Mouse (Mus musculus): ENCODE measurements around the gene Dedd2.

Dedd2 gene

DNA sequence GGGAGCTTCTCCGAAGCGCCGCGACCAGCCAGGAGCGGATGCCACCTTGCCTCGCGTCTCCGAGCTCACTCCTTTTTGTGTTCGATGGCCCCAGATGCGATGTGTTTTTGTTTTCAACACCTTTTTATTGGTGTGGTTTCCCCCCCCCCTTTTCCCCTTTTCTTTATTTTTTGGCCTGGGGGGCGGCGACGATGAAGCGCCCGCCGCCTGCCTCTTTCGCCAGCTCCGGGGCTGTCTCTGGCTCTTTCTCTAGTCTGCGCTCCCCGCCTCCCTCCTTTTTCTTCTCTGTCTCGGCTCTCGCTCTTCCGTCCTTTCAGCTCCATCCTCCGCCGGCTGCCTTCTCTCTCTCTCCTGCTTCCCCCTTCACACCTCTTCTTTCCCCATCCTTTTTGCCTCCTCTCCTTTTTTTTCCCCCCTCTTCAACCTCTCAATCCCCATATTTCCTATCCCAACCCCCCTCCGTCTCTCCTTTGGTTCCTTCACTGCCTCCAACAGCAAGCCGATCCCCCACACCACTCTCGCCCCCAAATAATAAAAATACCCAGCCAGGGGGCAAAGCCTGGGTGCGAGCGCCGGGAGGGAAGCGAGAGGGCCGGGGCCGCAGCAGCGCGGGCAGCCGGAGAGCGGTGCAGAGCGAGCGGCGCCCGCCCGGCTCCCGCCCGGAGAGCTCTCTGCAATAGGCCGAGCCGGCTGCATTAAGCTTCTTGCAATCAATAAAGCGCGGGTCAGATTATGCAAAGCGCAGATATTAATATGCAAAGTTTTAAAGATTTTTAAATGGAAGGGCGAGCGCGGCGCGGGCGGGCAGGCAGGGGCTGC lies 41.4 kb downstream of the Dedd2 start:
- DNase-seq (ENCODE audit: low read depth, low spot score) = no peak

DNA sequence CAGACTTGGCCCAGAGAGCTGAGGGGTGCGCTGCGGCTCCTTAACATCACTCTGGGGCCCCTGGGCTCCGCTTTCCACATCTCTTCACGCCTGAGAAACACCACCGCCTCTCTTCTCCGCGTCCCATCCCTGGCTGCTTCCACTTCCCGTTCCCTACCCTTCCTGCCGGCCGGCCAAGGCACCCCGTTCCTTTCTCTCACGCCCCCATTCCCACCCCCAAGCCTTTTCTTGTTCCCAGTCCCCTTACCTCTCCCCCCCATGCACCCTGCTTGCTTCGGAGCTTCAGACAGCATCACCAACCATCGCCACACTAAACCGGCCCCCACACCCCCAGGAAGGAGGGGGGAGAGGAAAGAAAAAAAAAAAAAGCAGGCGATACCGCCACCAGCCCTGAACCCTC lies 42.1 kb downstream of the Dedd2 start:
- DNase-seq (ENCODE audit: low read depth, low spot score) = no peak

- DNase-seq (ENCODE audit: low read depth, low spot score) = no peak
Observed at GRCm38 (mm10) chr7:25174343-25174742, 46.1 kb downstream of the Dedd2 start.

DNA sequence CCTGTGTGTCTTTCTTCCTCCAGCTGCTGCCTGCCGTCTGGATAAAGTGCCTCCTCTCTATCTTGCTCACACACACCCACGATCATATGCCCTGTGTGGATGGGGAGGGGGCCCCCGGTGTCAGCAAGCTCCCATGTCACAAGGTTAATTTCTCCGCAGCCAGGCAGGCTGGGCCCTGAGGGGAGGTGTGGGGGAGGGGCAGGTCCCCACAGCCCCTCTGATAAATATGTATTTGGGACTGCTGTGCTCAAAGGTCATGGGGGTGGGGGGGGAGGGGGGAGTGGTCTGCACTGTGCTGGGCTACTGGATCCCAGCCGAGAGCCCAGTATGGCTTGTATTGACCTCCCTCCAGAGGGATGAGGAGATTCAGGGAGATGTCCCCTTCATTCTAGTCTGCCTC lies 47.7 kb downstream of the Dedd2 start:
- DNase-seq (ENCODE audit: low read depth, low spot score) = no peak

DNA sequence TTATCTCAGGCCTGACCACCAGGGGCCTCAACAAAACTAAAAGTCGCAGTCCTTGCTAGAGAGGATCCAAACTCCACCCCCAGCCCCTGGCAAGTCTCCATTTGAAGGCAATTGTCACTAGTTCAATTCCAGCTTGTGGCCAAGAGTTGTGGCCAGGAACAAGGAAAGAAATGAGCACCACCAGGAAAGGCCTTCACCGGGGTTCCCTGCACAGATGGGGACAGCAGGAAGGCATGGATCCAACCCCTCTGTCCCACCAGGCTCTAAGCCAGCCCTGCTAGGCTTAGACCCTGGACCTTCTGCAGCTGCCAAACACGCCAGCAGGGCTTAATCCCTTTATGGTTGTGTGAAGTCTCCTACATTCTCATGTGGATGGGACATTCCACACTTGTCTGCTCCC lies 49.8 kb downstream of the Dedd2 start:
- no peak for DNase-seq (ENCODE audit: low read depth, low spot score)

DNA sequence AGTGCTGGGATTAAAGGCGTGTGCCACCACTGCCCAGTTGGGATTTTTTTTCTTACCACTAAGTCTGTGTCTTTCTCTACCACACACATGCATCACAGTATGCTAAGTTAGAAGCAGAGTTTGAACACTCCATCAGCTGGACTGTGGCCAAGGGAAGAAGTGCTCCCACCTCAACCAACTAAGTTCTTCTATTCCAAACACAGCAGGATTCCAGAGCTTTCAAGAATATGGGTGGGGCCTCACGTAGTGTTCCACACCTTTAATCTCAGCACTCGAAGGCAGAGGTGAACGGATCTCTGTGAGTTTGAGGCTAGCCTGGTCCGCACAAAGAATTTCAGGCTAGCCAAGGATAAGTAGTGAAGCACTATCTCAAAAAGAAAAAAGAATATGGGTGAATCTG lies 54.3 kb downstream of the Dedd2 start:
- DNase-seq (ENCODE audit: low read depth, low spot score) = no peak

GRCm38 (mm10) chr7:25156158-25156648 lies 64.2 kb downstream of the Dedd2 start:
- DNase-seq (ENCODE audit: low read depth, low spot score) = no peak

DNA sequence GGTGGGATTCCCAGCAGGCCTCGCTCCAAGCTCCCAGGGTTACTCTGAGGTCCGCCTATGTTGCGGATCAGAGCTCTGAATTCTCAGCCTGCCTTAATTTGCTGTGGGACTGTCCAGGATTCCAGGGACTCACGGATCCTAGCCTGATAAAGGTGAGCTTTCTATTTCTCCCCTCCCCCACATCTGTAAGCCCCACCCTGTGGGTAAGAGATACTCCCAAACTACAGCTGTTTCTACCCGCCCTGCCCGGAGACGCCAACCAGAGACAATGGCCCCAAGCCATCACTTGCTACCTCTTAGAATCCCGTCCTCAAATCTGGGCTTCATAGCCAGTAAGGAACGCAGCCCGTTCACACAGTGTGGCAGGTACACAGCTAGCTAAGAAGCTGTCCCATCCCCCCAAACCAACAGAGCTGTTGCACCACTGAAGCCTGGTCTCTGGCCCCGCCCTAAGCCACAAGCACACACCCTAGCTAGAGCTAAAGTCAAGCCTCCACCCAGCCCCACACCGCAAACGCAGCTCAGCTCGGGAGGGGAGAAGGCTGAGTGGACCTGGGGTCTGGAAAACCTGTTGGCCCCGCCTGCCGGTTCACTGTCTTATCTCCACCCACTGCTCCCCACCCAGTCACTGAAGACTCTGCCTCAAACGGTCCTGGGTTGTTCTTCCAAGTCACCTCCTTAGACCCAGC lies 64.8 kb downstream of the Dedd2 start:
- DNase-seq (ENCODE audit: low read depth, low spot score) = no peak

DNA sequence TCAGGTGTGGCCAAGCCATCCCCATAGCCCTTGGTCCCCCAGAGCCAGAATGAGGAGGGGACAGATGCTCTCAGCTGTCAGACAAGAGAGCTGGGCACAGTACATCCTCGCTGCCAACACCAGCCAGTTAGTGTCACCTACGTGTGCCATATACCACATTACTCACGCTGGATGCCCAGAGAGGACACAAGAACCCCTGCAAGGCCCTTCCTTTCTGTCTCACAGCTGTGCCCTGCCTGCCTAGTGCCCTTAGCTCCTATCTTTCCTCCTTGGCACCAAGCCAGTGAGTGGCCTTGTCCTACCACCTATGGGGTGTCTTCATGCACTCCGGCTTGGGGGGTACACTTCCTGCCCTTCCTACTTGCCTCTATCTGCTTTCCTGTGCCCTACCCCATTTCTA lies 65.8 kb downstream of the Dedd2 start:
- DNase-seq (ENCODE audit: low read depth, low spot score) = no peak

GRCm38 (mm10) chr7:25153841-25154240 lies 66.6 kb downstream of the Dedd2 start:
- no peak for DNase-seq (ENCODE audit: low read depth, low spot score)

DNA sequence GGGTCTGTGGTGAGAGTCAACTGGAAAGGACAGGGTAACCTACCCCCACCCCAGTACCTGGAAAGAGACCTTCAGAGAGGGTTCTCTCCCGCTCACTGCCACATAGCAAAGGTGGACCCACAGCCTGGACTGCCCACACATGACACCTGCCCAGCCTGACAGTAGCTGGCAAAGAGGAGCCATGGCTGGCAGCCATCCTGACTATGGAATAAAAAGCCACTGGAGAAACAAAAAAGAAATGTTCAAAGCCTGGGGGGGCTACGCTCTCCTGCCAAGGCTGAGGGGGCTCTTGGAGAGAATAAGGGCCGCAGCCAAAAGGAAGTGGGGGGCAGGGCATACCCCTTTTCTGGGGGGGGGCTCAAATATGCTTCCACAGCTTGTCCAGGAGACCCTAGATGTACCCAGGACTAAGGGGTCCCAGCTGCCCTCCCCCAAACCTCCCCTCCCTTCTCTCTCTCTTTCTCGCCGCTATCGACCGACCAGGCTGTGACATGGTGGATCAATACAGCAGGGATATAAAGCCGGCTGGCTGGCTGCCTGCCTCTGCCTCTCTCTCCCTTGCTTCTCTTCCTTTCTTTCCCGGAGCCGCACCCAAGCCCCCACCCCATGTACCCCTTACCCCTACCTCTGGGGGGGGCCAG lies 68.4 kb downstream of the Dedd2 start:
- no peak for DNase-seq (ENCODE audit: low read depth, low spot score)

DNA sequence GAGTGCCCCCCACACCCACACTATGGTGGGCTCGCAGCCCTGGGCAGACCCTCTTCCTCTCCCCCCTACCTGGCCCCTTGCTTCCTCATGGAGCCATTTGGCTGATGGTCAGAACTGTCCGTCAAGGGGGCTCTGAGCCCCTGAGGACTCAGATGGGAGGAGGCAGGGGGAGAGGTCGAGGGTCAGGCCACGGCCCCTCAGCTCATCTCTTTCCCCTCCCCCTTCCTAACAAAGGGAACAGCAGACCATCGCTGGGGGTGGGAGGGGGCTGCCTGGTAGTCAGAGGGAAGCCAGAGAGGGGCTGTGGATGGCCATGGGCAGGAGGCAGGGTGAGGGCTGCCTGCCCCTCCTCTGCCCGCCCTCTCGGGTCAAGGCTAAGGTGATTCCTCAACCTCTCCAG lies 69.4 kb downstream of the Dedd2 start:
- no peak for DNase-seq (ENCODE audit: low read depth, low spot score)

DNA sequence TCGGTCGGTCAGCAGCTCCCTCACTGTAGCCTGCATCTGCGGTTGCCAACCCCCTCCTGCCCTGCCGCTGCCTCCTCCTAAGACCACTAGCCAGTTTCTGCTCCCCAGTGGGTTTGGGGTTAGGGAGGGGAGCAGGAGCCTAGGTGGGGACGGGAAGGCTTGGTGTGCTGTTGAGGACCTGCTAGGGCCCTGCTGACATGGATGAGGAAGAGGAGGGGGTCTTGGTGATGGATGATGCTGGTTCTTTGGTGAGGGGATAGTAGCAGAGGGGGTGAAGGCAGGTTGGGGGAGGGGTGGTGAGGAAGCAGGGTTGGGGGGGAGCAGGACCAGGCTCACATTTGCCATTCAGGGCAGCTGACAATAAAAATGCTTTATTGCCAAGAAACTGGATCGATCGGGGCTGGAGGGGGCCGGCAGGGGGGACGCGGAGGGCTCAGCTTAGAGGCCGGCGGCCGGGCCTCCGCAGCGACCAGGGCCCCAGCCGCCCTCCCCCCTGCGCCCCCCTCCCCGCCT lies 70.2 kb downstream of the Dedd2 start:
- peak; percentile 17 for DNase-seq (ENCODE audit: low read depth, low spot score)
